Mouse (Mus musculus) cortical plate, adult 2 months (tissue): ENCODE measurements around the gene Izumo2. TPM values are rescaled to one million over a fixed set of nuclear protein-coding genes. Genes with fewer than 3 reads are reported as not detected.
"Not testable (repeated sequence)": the region's sequence is repeated elsewhere in the genome, so short reads cannot be mapped to it uniquely, and the experiment has no call there.

Experiments
- H3K27ac ChIP-seq: fragments of 200-500 bp; 2 replicates; pipeline ENCODE4 v1.5.1; 2012; ENCODE audit warnings: low read length, control low read depth, inconsistent platforms; ENCODE audit not compliant: insufficient read depth
- H3K4me1 ChIP-seq: fragments of 200-500 bp; 2 replicates; pipeline ENCODE4 v1.6.1; 2011; ENCODE audit warnings: low read length; ENCODE audit not compliant: control insufficient read depth, insufficient read depth
- H3K4me3 ChIP-seq: fragments of 200-500 bp; 2 replicates; pipeline ENCODE4 v1.5.1; 2011; ENCODE audit warnings: mild to moderate bottlenecking, low read length, control low read depth; ENCODE audit not compliant: insufficient read depth
- CTCF ChIP-seq: fragments of 200-500 bp; IDR thresholded peaks from 2 replicates; pipeline ENCODE4 v1.5.1; 2011; ENCODE audit warnings: mild to moderate bottlenecking, control low read depth, low read length; ENCODE audit not compliant: insufficient read depth; ENCODE audit errors: extremely low read depth
- POLR2A ChIP-seq: fragments of 200-500 bp; IDR thresholded peaks from 2 replicates; pipeline ENCODE4 v1.6.1; 2011; ENCODE audit warnings: mild to moderate bottlenecking, low read length, control low read depth; ENCODE audit not compliant: insufficient read depth; ENCODE audit errors: extremely low read depth
- polyA plus RNA-seq: library from polyadenylated mRNA; depleted of rRNA; stranded (reverse); fragments of >200 nt; gene quantifications from 2 replicates; pipeline ENCODE4 v1.2.3, GENCODE M21; 2012; rRNA removed

The Izumo2 gene
- polyA plus RNA-seq, 1 experiment: not detected

- no peak overlapping the region for H3K4me3 ChIP-seq
- no peak overlapping the region for H3K27ac ChIP-seq
- TF ChIP-seq POLR2A (no peak), CTCF (no peak)
- no peaks in the 10 kb centered on the region; the same call in 1 of the 2 replicates for H3K4me1 ChIP-seq
These were observed 38.6 kb downstream of the Izumo2 start for GRCm38 (mm10) chr7:44747115-44747514.

- H3K27ac ChIP-seq: peak within 1 kb of the TSS; percentile 76
- H3K4me3 ChIP-seq: peak within 1 kb of the TSS; percentile 64
- peak; percentile 49; the same call in 1 of the 2 replicates for TF ChIP-seq POLR2A
- no peak for TF ChIP-seq CTCF
- H3K4me1 ChIP-seq: no peaks in the 10 kb centered on the region; the same call in 1 of the 2 replicates
These were observed 39.8 kb downstream of the Izumo2 start, which contains the start of gene Vrk3 for GRCm38 (mm10) chr7:44748101-44749044. Gene Vrk3, plus strand, starts transcription at chr7:44748413.

DNA sequence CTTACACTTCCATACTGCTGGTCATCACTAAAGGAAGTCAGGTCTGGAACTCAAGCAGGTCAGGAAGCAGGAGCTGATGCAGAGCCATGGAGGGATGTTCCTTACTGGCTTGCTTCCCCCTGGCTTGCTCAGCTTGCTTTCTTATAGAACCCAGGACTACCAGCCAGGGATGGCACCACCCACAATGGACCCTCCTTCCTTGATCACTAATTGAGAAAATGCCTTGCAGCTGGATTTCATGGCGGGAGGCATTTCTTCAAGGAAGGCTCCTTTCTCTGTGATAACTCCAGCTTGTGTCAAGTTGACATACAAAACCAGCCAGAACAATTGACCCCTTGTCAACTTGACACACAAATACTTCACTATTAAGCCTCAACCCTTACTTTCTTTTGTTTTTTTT is 42.4 kb downstream of the Izumo2 start, which contains the start of gene Zfp473:
Gene Zfp473 (minus strand): TSS at position 101 of the 400 bp plus-strand sequence.
- H3K27ac ChIP-seq, H3K4me3 ChIP-seq, H3K4me1 ChIP-seq: not testable (repeated sequence)

GRCm38 (mm10) chr7:44757164-44757563 is 48.6 kb downstream of the Izumo2 start:
- Histone ChIP-seq H3K4me3 (no peak overlapping the region), H3K4me1 (no peaks in the 10 kb centered on the region), H3K27ac (no peak overlapping the region)
- TF ChIP-seq CTCF (no peak), POLR2A (no peak)

DNA sequence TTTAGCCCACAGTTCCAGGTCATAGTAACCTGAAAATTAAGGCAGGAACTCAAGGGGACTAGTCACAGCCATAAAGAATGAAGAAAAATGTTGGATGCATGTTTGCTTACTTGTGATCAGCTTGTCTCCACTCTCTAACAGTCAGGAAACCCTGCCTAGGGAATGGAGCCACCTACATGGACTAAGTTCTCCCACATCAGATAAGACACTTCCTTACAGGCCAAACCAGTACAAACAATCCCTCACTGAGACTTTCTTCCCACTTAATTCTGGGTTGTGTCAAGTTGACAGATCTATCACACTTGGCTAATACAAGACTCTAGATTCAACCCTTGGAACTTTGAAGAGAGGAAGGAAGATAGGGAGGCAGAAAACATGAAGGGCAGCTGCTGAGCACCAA is 51.8 kb downstream of the Izumo2 start:
- Histone ChIP-seq H3K4me3 (no peak overlapping the region), H3K27ac (no peak overlapping the region), H3K4me1 (no peaks in the 10 kb centered on the region)
- TF ChIP-seq POLR2A (no peak), CTCF (no peak)

DNA sequence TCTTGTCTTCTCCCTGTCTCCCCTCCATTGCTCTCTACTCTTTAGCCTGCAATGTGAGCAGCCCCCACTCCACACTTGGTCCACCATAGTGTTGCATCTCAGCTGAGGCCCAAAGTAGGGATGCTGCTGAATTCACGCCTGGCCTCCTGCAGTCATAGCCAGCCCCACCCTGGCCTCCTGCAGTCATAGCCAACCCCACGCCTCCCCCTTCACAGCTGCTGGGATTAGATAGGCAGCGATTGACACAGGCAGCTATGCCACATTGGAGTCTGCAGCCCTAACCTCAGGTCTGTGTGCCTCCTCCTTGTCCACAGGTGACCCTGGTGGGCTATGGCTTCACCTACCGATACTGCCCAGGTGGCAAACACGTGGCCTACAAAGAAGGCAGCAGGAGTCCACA is 59.6 kb downstream of the Izumo2 start:
- Histone ChIP-seq H3K27ac (no peak overlapping the region), H3K4me1 (no peaks in the 10 kb centered on the region), H3K4me3 (no peak overlapping the region)
- TF ChIP-seq POLR2A: no peak
- TF ChIP-seq CTCF: no peak

Other genes with a start within 250 kb of the Izumo2 start
- 8.2 and 8.7 TPM in 2 replicates for gene Aspdh, start 243.4 kb upstream of the Izumo2 start, polyA plus RNA-seq
- 232 and 256 TPM in 2 replicates for gene Josd2, start 240.8 kb upstream of the Izumo2 start, polyA plus RNA-seq
- gene Emc10, start 212.2 kb upstream of the Izumo2 start, polyA plus RNA-seq: 297 and 308 TPM in 2 replicates
- gene Fam71e1, start 212.2 kb upstream of the Izumo2 start, polyA plus RNA-seq: 27.0 and 29.4 TPM in 2 replicates
- gene Mybpc2, start 184.1 kb upstream of the Izumo2 start, polyA plus RNA-seq: 0.04 and 0.06 TPM in 2 replicates
- gene Spib, start 176.7 kb upstream of the Izumo2 start, polyA plus RNA-seq: 0.08 and 0.27 TPM in 2 replicates
- 11.1 and 11.6 TPM in 2 replicates for gene Pold1, start 159.9 kb upstream of the Izumo2 start, polyA plus RNA-seq
- gene Nr1h2, start 154.8 kb upstream of the Izumo2 start, polyA plus RNA-seq: 89.5 and 89.6 TPM in 2 replicates
- 0.26 and 0.61 TPM in 2 replicates for gene Napsa, start 136.4 kb upstream of the Izumo2 start, polyA plus RNA-seq
- gene Kcnc3, start 118.1 kb upstream of the Izumo2 start, polyA plus RNA-seq: 54.9 and 62.0 TPM in 2 replicates
- gene Myh14, start 37.9 kb upstream of the Izumo2 start, polyA plus RNA-seq: 15.9 and 17.4 TPM in 2 replicates
- 32.6 and 35.7 TPM in 2 replicates for gene Vrk3, start 39.7 kb downstream of the Izumo2 start, polyA plus RNA-seq
- 0.40 TPM in 2 replicates for gene Zfp473, start 42.3 kb downstream of the Izumo2 start, polyA plus RNA-seq
- 28.8 and 29.6 TPM in 2 replicates for gene Nup62, start 107.3 kb downstream of the Izumo2 start, polyA plus RNA-seq
- gene Il4i1, start 107.6 kb downstream of the Izumo2 start, polyA plus RNA-seq: 1.9 and 2.3 TPM in 2 replicates
- 15.9 and 17.5 TPM in 2 replicates for gene Atf5, start 107.9 kb downstream of the Izumo2 start, polyA plus RNA-seq
- 97.5 and 101 TPM in 2 replicates for gene Akt1s1, start 140.2 kb downstream of the Izumo2 start, polyA plus RNA-seq
- gene Tbc1d17, start 140.3 kb downstream of the Izumo2 start, polyA plus RNA-seq: 95.0 and 99.8 TPM in 2 replicates
- 35.6 and 40.8 TPM in 2 replicates for gene Pnkp, start 148.4 kb downstream of the Izumo2 start, polyA plus RNA-seq
- gene Ptov1, start 161.0 kb downstream of the Izumo2 start, polyA plus RNA-seq: 359 and 377 TPM in 2 replicates
- gene Med25, start 184.0 kb downstream of the Izumo2 start, polyA plus RNA-seq: 121 and 129 TPM in 2 replicates
- 28.6 and 30.7 TPM in 2 replicates for gene Fuz, start 187.3 kb downstream of the Izumo2 start, polyA plus RNA-seq
- 241 and 247 TPM in 2 replicates for gene Ap2a1, start 220.8 kb downstream of the Izumo2 start, polyA plus RNA-seq
- gene Tsks, start 234.5 kb downstream of the Izumo2 start, polyA plus RNA-seq: 1.5 and 2.0 TPM in 2 replicates